Mouse (Mus musculus) lung, adult 18-20 months (tissue): ENCODE measurements at regions not wholly inside any gene's neighbourhood (a gene's known extent, or its start where the extent isn't known, plus 50 kb on each side); places are given as distances from the start of the nearest gene placed in this dataset.
"Not testable (repeated sequence)": the region's sequence is repeated elsewhere in the genome, so short reads cannot be mapped to it uniquely, and the experiment has no call there.

Source experiments
- DNase-seq, 2 experiments: peaks; one replicate each; pipeline ENCODE4 v3.0.0; 2022; ENCODE audit warnings: mixed read lengths in 2 of 2

DNA sequence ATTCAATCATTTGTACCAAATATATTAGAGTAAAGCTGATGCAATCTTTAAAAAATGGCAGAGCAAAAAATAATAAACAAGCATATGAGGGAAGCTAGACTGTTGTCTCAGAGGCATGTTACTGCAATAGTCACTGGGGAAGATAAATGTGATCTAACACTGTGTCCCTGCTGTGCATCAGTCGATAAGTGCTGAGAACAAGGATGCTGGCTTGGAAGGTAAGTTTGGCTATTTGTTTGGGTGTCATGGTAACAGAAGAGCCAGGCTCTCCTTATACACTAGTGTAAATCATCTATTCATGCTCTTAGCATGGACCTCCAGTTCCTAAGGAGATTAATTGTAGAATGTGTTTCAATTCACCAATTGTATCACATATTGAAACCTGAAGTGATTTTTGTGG, 102.0 kb upstream of the Ghr start:
- no peak for DNase-seq

DNA sequence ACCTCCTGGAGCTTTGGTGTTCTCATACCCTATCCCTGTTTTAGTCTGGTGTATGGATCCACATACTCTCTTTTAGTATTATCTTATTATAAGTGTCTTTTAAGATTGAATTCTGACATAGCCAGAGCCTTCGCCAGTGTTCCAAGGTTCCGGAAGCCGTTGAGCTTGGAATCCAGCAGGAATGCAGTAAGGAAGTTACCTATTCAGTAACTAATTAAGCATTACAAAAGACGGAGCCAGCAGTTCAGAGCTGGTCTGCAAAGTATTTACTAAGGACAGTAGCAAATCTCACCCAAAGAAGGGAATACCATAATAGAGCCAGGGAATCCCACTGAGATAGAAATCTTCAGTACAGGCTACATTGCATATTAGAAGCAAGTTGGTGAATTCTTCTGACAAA, 93.7 kb upstream of the Ghr start:
- DNase-seq = not testable (repeated sequence)

DNA sequence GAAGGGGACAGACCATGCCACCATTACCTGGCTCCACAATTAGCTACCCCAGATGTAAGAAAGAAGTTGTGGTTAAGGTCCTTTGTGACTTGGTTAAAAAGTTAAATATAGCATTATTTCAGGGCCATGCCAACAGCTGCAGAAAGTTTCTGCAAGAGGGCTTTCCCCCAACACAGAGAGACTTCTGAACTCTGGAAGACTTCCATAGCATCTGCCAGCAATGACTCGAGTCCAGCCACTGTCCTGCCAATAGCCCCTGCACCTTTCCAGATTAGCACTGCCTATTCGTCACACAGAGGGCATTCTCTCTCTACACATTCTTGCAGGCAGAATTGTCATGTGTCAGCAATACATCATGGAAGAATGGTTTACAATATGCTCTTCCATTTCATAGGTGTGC, 89.3 kb upstream of the Ghr start:
- no peak for DNase-seq

DNA sequence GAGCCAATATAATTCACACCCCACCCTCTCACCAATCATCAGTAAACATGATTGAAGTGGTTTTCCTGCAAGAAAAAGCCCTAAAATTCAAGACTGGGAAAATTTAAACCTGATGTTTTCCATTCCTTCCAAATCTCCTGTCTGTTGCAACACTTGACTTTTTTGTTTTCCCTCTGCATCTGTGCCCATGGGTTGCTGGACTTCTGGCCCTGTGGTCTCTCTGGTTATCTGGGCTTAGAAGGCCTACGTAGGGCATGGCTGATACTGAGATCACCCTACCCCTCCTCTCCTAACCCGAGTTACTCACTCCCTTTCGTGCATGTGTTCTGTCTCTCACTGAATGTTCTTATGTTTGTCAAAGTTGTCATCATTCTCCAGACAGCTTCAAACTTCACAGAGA, 87.9 kb upstream of the Ghr start:
- DNase-seq = no peak

DNA sequence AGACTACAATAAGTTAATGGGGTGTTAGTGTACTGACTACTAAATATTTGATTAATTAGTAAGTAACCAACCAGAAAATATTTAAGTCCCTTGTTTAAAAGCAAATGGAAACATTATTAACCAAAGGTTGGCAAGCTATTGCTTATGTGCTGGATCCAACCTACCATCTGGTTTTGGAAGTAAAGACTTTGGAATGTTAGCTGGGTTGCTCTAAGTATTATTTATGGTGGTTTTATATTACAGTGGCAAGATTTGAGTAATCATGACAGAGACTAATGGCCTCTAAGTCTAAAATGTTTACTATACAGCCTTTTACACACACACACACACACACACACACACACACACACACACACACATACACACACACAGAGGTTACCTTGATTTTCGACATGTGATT, 86.1 kb upstream of the Ghr start:
- no peak for DNase-seq

DNA sequence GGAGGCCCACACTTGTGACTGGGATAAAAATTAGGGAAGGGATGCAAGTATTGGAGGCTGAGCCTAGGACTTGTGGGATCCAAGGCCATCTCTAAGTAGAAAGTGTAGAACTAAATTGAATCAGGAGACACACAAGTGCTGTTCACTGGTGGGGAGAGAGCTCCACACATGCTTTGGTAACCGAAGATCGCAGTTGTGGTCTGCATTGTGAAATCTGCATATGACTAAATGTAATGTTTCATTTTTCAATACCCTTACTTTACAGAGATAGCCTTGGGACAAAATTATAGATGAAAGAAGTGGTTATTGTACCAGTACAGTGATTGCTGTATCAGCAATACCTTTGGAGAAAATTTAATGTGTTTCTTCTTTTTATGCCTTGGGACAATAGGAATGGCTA, 85.6 kb upstream of the Ghr start:
- DNase-seq = no peak

DNA sequence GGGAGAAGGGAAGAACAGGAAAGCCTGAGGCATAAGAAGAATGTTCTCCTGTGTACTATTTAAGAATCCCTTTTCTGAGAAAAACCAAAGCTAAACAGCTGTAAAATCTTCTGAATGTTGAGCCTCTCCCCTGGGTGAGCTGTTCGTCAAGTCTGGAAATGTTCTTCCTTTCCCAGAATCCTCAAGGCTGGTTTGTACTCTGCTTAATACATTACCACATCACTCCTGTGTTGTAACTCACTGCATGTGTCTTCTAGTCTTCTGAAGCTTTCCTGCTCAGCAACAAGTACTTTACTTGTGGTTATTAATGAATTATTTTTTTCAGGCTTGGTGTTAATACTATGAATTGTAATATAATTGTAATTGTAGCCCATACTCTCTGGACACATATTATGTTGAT, 65.4 kb upstream of the Ghr start:
- no peak for DNase-seq

DNA sequence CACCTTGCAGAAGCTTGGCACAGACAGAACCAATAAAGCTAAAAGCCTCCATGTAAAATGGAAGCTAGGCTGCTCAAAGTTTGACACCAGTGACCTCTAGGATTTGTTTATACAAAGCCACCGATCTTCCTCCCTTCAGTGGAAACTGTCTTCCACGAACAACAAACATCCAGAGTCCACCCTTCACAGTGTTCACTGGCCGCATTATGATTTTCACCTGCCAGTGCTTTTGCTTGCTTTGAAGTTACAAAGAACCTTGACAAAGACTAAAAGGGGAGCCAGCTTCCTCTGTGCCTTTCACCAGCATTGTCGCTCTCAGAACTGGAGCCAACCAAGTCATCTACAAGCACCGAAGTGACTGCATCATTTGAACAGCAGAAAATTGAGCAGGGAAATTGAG, 56.8 kb upstream of the Ghr start:
- DNase-seq = no peak
